Mouse (Mus musculus) testis, adult 2 months (tissue): ENCODE data around the gene St13. TPM values are rescaled to one million over a fixed set of nuclear protein-coding genes. Genes with fewer than 3 reads are reported as not detected.

Source experiments
- H3K27ac ChIP-seq: fragments of 200-500 bp; 2 replicates; pipeline ENCODE4 v1.5.1; 2012; ENCODE audit warnings: low read depth, low read length; ENCODE audit not compliant: control insufficient read depth, insufficient read depth
- H3K27me3 ChIP-seq: fragments of 200-500 bp; 2 replicates; pipeline ENCODE4 v1.6.1; 2012; ENCODE audit warnings: mild to moderate bottlenecking, low read length, moderate library complexity; ENCODE audit not compliant: control insufficient read depth, insufficient read depth
- H3K36me3 ChIP-seq: fragments of 200-500 bp; 2 replicates; pipeline ENCODE4 v1.6.1; 2012; ENCODE audit warnings: mild to moderate bottlenecking, low read length; ENCODE audit not compliant: control insufficient read depth, insufficient read depth
- H3K4me1 ChIP-seq: fragments of 200-500 bp; 2 replicates; pipeline ENCODE4 v1.6.1; 2012; ENCODE audit warnings: low read length; ENCODE audit not compliant: control insufficient read depth, insufficient read depth
- H3K4me3 ChIP-seq: fragments of 200-500 bp; 2 replicates; pipeline ENCODE4 v1.5.1; 2012; ENCODE audit warnings: low read depth, mild to moderate bottlenecking, low read length, moderate library complexity, mixed read lengths; ENCODE audit not compliant: control insufficient read depth
- CTCF ChIP-seq: fragments of 200-500 bp; IDR thresholded peaks from 2 replicates; pipeline ENCODE4 v1.5.1; 2012; ENCODE audit warnings: low read depth, mild to moderate bottlenecking, inconsistent platforms, low read length, moderate library complexity; ENCODE audit not compliant: control insufficient read depth, insufficient read depth, insufficient replicate concordance
- POLR2A ChIP-seq: fragments of 200-500 bp; IDR thresholded peaks from 2 replicates; pipeline ENCODE4 v1.6.1; 2012; ENCODE audit warnings: low read depth, mild to moderate bottlenecking, inconsistent platforms, low read length, moderate library complexity; ENCODE audit not compliant: control insufficient read depth
- polyA plus RNA-seq: library from polyadenylated mRNA; depleted of rRNA; stranded (reverse); fragments of >200 nt; gene quantifications from 2 replicates; pipeline ENCODE4 v1.2.3, GENCODE M21; 2012

St13 gene
- polyA plus RNA-seq, 1 experiment, result 47.3 TPM

- Histone ChIP-seq H3K27ac (no peak overlapping the region), H3K36me3 (no peaks in the 10 kb centered on the region), H3K27me3 (no peaks in the 10 kb centered on the region), H3K4me3 (no peak overlapping the region), H3K4me1 (peaks cover 3% of the 10 kb centered on the region; the same call in 1 of the 2 replicates)
- TF ChIP-seq POLR2A, result no peak
- TF ChIP-seq CTCF, result no peak
Measured at GRCm38 (mm10) chr15:81336466-81336865, 63.4 kb downstream of the St13 start.

- Histone ChIP-seq H3K27ac (no peak overlapping the region), H3K4me1 (peaks cover 5% of the 10 kb centered on the region; the same call in 1 of the 2 replicates), H3K36me3 (peaks cover 3% of the 10 kb centered on the region; the same call in 1 of the 2 replicates), H3K27me3 (no peaks in the 10 kb centered on the region), H3K4me3 (no peak overlapping the region)
- TF ChIP-seq POLR2A, result no peak
- TF ChIP-seq CTCF, result no peak
Measured at GRCm38 (mm10) chr15:81332517-81332916, 67.4 kb downstream of the St13 start.

GRCm38 (mm10) chr15:81330816-81331433 is 69.0 kb downstream of the St13 start:
- Histone ChIP-seq H3K4me3 (no peak overlapping the region), H3K4me1 (peaks cover 5% of the 10 kb centered on the region; the same call in 1 of the 2 replicates), H3K27me3 (no peaks in the 10 kb centered on the region), H3K36me3 (peaks cover 3% of the 10 kb centered on the region; the same call in 1 of the 2 replicates), H3K27ac (no peak overlapping the region)
- TF ChIP-seq POLR2A (no peak), CTCF (no peak)

- no peak for TF ChIP-seq POLR2A
- no peak for TF ChIP-seq CTCF
- H3K27me3 ChIP-seq, result no peaks in the 10 kb centered on the region
- peaks cover 3% of the 10 kb centered on the region; the same call in 1 of the 2 replicates for H3K36me3 ChIP-seq
- peaks cover 5% of the 10 kb centered on the region; the same call in 1 of the 2 replicates for H3K4me1 ChIP-seq
- no peak overlapping the region for H3K4me3 ChIP-seq
- no peak overlapping the region for H3K27ac ChIP-seq
Measured at GRCm38 (mm10) chr15:81329721-81330369, 70.0 kb downstream of the St13 start.

GRCm38 (mm10) chr15:81327501-81327900 is 72.4 kb downstream of the St13 start:
- no peak for TF ChIP-seq POLR2A
- no peak for TF ChIP-seq CTCF
- no peak overlapping the region for H3K27ac ChIP-seq
- peaks cover 5% of the 10 kb centered on the region for H3K36me3 ChIP-seq

GRCm38 (mm10) chr15:81324979-81325378 is 74.9 kb downstream of the St13 start:
- H3K4me3 ChIP-seq, result no peak overlapping the region
- H3K36me3 ChIP-seq, result peaks cover 5% of the 10 kb centered on the region
- TF ChIP-seq POLR2A (no peak), CTCF (no peak)
- H3K27me3 ChIP-seq, result no peaks in the 10 kb centered on the region
- H3K4me1 ChIP-seq, result no peaks in the 10 kb centered on the region
- no peak overlapping the region for H3K27ac ChIP-seq

More at GRCm38 (mm10) chr15:81327501-81327900, 72.4 kb downstream of the St13 start:
- Histone ChIP-seq H3K4me1 (peaks cover 2% of the 10 kb centered on the region; the same call in 1 of the 2 replicates), H3K27me3 (no peaks in the 10 kb centered on the region), H3K4me3 (no peak overlapping the region)

GRCm38 (mm10) chr15:81320137-81320536 is 79.7 kb downstream of the St13 start:
- peaks cover 2% of the 10 kb centered on the region; the same call in 1 of the 2 replicates for H3K36me3 ChIP-seq
- TF ChIP-seq CTCF (no peak), POLR2A (no peak)
- H3K27me3 ChIP-seq, result no peaks in the 10 kb centered on the region
- no peak overlapping the region for H3K27ac ChIP-seq
- H3K4me3 ChIP-seq, result no peak overlapping the region
- H3K4me1 ChIP-seq, result no peaks in the 10 kb centered on the region
